29 mouse cellular contexts compared by ENCODE assay signal in genomic region chr7:55869220-55869619, GRCm38 (mm10). TPM values are rescaled to one million over a fixed set of nuclear protein-coding genes. Genes with fewer than 3 reads are reported as not detected.
DNase-seq lines count a peak whose midpoint lies in the region; ATAC-seq and TF ChIP-seq lines count a peak whose summit lies in the region.
"Had no signal": no experiment of that assay in that cellular context is flagged by ENCODE, and none has a peak within 500 bp of the region (broad histone marks: within the 10 kb centered on the region; RNA-seq: fewer than 3 reads in every experiment).

No protein-coding gene starts in this region.

- H3K27ac ChIP-seq in liver, adult 2 months (replicated peaks; ENCODE audit: insufficient read depth, low read depth, low read length): no peak overlapping the region
- H3K27ac ChIP-seq: embryonic facial prominence, embryonic 13.5 days; forebrain, embryonic 10.5 days; forebrain, embryonic 15.5 days; hindbrain, embryonic 10.5 days; hindbrain, embryonic 15.5 days; liver, embryonic 14.5 days; macrophage had no signal

- DNase-seq in kidney, adult 18-20 months: peak; percentile 30
- no peak for DNase-seq in kidney, postnatal 4 days
- DNase-seq in liver, adult 2 months (ENCODE audit: extremely low read depth, low read depth, low spot score): peak; percentile 38
- no peak for DNase-seq in liver
- DNase-seq in urinary bladder, postnatal 36 days (ENCODE audit: low spot score in 2 of 2): no peak
- no peak for DNase-seq in MN1 (ENCODE audit: low spot score)
- DNase-seq: adrenal gland, adult 2 months; adrenal gland, postnatal 36 days; cerebellum, adult 18-20 months; cerebellum, postnatal 10 days; gastrocnemius, postnatal 36 days; heart, postnatal 14 days; left cerebral cortex, postnatal 4 days; lung, adult 2 months; lung, postnatal 10 days; midbrain, embryonic 14.5 days; right cerebral cortex, adult 18-20 months; spleen, adult 18-20 months; thymus, adult 18-20 months; thymus, postnatal 36 days had no signal

- H3K36me3 ChIP-seq in liver, adult 2 months (ENCODE audit: control insufficient read depth, insufficient read depth, low read length): peaks cover 8% of the 10 kb centered on the region

- H3K9ac ChIP-seq in liver, adult 2 months (ENCODE audit: low read depth, low read length): no peak overlapping the region
- H3K9ac ChIP-seq: embryonic facial prominence, embryonic 13.5 days; forebrain, embryonic 15.5 days; hindbrain, embryonic 15.5 days; liver, embryonic 14.5 days had no signal

- TF ChIP-seq POLR2A in liver, adult 2 months (IDR thresholded peaks at IDR 0.05; ENCODE audit: extremely low read depth, insufficient read depth, low read length): no peak

- peaks cover 15% of the 10 kb centered on the region; the same call in 1 of the 2 replicates for H3K79me2 ChIP-seq in liver, adult 2 months (ENCODE audit: control insufficient read depth, insufficient read depth, low read length)

- 0 out of 2 replicates have a peak, but pooled peaks have one; percentile 38 for ATAC-seq in granulocyte monocyte progenitor cell, adult 5-6 weeks (replicated peaks; ENCODE audit: poor library complexity, severe bottlenecking)
- ATAC-seq in megakaryocyte progenitor cell, adult 5-6 weeks (replicated peaks; ENCODE audit: poor library complexity): 0 out of 2 replicates have a peak, but pooled peaks have one; percentile 24
- ATAC-seq: forebrain, embryonic 15.5 days had no signal

- H3K4me3 ChIP-seq in liver, adult 2 months (ENCODE audit: insufficient read depth, low read depth, low read length): no peak overlapping the region
- H3K4me3 ChIP-seq: embryonic facial prominence, embryonic 13.5 days; forebrain, embryonic 10.5 days; forebrain, embryonic 15.5 days; hindbrain, embryonic 10.5 days; hindbrain, embryonic 15.5 days had no signal

- H3K27me3 ChIP-seq in liver, adult 2 months (ENCODE audit: control insufficient read depth, insufficient read depth, low read length): no peaks in the 10 kb centered on the region
- H3K27me3 ChIP-seq: embryonic facial prominence, embryonic 13.5 days; forebrain, embryonic 15.5 days; hindbrain, embryonic 15.5 days had no signal

- 48% methylated on average over 3 of the region's 3 CpGs for WGBS in liver, adult 2 months

- no peak for TF ChIP-seq CTCF in liver, adult 2 months (IDR thresholded peaks at IDR 0.05; ENCODE audit: low read depth, low read length)

- H3K4me1 ChIP-seq in liver, adult 2 months (ENCODE audit: control insufficient read depth, insufficient read depth, low read length): no peaks in the 10 kb centered on the region
- H3K4me1 ChIP-seq: hindbrain, embryonic 10.5 days had no signal

RNA-seq across cellular contexts. Expression of gene Cyfip1, which starts 27.7 kb away (rescaled TPM):
- total RNA-seq in liver, adult 2 months (2014; rRNA removed): 44.8 and 45.0 TPM in 2 replicates
- 14.0 and 17.3 TPM in 2 replicates for polyA plus RNA-seq in liver, adult 2 months (2012; rRNA removed)
- total RNA-seq in granulocyte monocyte progenitor cell, adult 5-6 weeks (2014; fragmentation: Nextera tagmentation): 43.8 and 48.2 TPM in 2 replicates
- 56.7 and 81.1 TPM in 2 replicates for total RNA-seq in granulocyte monocyte progenitor cell, adult 5-6 weeks (2017)
- total RNA-seq in megakaryocyte progenitor cell, adult 5-6 weeks (2015): 38.7 and 42.8 TPM in 2 replicates
- total RNA-seq in megakaryocyte progenitor cell, adult 5-6 weeks (2017): 41.1 and 49.2 TPM in 2 replicates

Comparison
In these comparisons a context has a peak if more than half of its experiments do, and no peak if none do; other contexts are left out.
1. DNase-seq: peak in kidney, adult 18-20 months (single experiment) and liver, adult 2 months (single experiment); none in kidney, postnatal 4 days (0 of 2), liver (single experiment), urinary bladder, postnatal 36 days (0 of 2) and MN1 (single experiment).